Mouse (Mus musculus): ENCODE data around the gene Romo1. TPM values are rescaled to one million over a fixed set of nuclear protein-coding genes. Genes with fewer than 3 reads are reported as not detected.

Gene Romo1
- polyA plus RNA-seq, 1 experiment from 2014 or later: 502 TPM

DNA sequence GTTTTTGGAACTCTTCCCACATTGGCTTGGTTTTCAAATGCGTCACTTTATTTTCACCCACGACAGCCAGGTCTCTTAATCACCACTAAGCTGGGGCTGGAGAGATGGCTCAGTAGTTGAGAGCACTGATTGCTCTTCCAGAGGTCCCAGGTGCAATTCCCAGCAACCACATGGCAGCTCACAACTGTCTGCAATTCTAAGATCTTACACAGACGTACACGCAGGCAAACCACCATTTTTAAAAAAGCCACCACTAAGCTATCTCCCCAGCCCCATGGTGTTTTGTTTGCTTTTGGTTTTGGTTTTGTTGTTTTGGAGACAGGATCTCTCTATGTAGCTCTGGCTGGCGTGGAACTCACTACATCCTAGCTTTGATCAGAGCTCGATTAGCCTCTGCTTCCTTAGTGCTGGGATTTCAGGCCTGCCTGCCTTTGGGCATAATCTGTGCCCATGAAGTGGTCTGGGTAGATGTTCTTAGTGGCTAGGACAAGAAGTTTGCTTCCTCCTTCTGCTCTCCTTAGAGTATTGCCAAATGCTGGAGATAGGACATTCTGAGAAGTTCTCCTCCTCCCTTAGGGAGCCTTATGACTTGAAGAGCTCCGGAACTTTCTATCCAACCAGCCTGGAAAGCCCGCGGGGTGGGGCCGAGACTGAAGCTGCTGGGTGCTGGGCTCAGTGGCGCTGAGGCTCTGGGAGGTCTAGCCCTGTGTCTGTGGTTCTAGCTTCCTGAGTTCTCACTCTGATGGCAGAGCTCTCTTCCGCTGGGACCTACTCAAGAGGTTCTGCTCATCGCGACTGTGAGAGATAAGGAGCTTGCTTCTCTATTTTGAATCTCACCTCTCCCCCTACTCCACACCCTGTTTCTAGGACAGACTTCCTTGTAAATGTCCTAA lies 46.4 kb downstream of the Romo1 start:
- no peak overlapping the region for H3K4me3 ChIP-seq (ENCODE audit: low read depth, low read length)
- H3K4me2 ChIP-seq (ENCODE audit: low read length): no peak overlapping the region
- no peak overlapping the region for H3K27ac ChIP-seq (ENCODE audit: low read depth, low read length)
- ATAC-seq (no peak), DNase-seq (ENCODE audit: low spot score) (no peak)
- no peaks in the 10 kb centered on the region for H3K27me3 ChIP-seq (replicated peaks; ENCODE audit: control insufficient read depth, insufficient read depth, low read length)
- no peaks in the 10 kb centered on the region for H3K4me1 ChIP-seq (ENCODE audit: control insufficient read depth, insufficient read depth, low read length)
- no peaks in the 10 kb centered on the region; the same call in 1 of the 2 replicates for H3K9me3 ChIP-seq (replicated peaks; ENCODE audit: control insufficient read depth, low read length)
- no peak overlapping the region for H3K9ac ChIP-seq (ENCODE audit: low read length)
- no peaks in the 10 kb centered on the region for H3K36me3 ChIP-seq (ENCODE audit: control insufficient read depth, insufficient read depth, low read length)
- WGBS: 87% methylated on average over 14 of the region's 14 CpGs

DNA sequence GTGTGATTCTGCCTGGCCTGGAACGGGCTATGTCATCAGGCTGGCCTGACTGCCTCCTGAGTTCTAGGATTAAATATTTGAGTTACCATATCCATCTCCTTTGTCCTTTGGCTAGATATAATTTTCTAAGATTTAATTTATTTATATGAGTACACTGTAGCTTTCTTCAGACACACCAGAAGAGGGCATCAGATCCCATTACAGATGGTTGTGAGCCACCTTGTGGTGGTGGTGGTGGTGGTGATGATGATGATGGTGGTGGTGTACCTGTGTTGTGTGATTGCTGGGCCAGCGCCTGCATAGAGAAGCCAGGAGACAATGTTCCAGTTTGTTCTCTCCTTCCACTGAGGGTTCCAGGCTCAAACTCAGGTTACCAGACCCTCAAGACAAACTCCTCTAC lies 47.7 kb downstream of the Romo1 start:
- 90% methylated on average over 2 of the region's 2 CpGs for WGBS
- DNase-seq (ENCODE audit: low spot score) (no peak), ATAC-seq (no peak)
- H3K9me3 ChIP-seq (replicated peaks; ENCODE audit: control insufficient read depth, low read length): no peaks in the 10 kb centered on the region; the same call in 1 of the 2 replicates
- H3K4me1 ChIP-seq (ENCODE audit: control insufficient read depth, insufficient read depth, low read length): no peaks in the 10 kb centered on the region
- no peaks in the 10 kb centered on the region for H3K36me3 ChIP-seq (ENCODE audit: control insufficient read depth, insufficient read depth, low read length)
- H3K9ac ChIP-seq (ENCODE audit: low read length): no peak overlapping the region
- no peaks in the 10 kb centered on the region for H3K27me3 ChIP-seq (replicated peaks; ENCODE audit: control insufficient read depth, insufficient read depth, low read length)
- H3K27ac ChIP-seq (ENCODE audit: low read depth, low read length): no peak overlapping the region
- no peak overlapping the region for H3K4me2 ChIP-seq (ENCODE audit: low read length)
- H3K4me3 ChIP-seq (ENCODE audit: low read depth, low read length): no peak overlapping the region

DNA sequence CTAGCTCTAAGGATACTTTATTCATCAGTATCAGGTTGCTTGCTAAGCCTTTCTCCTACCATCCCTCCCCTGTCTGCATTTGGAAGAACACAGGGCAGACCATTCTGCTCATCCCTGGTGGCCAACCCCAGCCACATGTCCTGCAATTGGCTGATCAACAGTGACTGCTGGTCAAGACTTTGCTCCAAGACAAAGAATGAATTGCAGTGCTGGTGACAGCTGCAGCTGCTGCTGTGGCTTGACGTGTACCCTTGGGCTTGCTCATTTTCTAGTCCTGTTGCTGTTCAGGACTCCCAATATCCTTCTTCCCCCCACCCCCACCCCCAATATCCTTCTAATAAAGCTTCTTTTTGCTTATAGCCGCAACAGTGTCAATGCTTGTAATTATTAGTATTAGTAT lies 48.2 kb downstream of the Romo1 start:
- WGBS: 88% methylated on average over 2 of the region's 2 CpGs
- Histone ChIP-seq H3K4me3 (ENCODE audit: low read depth, low read length) (no peak overlapping the region), H3K36me3 (ENCODE audit: control insufficient read depth, insufficient read depth, low read length) (no peaks in the 10 kb centered on the region), H3K27me3 (replicated peaks; ENCODE audit: control insufficient read depth, insufficient read depth, low read length) (no peaks in the 10 kb centered on the region), H3K9ac (ENCODE audit: low read length) (no peak overlapping the region), H3K4me1 (ENCODE audit: control insufficient read depth, insufficient read depth, low read length) (no peaks in the 10 kb centered on the region), H3K9me3 (replicated peaks; ENCODE audit: control insufficient read depth, low read length) (no peaks in the 10 kb centered on the region; the same call in 1 of the 2 replicates), H3K27ac (ENCODE audit: low read depth, low read length) (no peak overlapping the region), H3K4me2 (ENCODE audit: low read length) (no peak overlapping the region)
- no peak for ATAC-seq
- DNase-seq (ENCODE audit: low spot score): no peak

DNA sequence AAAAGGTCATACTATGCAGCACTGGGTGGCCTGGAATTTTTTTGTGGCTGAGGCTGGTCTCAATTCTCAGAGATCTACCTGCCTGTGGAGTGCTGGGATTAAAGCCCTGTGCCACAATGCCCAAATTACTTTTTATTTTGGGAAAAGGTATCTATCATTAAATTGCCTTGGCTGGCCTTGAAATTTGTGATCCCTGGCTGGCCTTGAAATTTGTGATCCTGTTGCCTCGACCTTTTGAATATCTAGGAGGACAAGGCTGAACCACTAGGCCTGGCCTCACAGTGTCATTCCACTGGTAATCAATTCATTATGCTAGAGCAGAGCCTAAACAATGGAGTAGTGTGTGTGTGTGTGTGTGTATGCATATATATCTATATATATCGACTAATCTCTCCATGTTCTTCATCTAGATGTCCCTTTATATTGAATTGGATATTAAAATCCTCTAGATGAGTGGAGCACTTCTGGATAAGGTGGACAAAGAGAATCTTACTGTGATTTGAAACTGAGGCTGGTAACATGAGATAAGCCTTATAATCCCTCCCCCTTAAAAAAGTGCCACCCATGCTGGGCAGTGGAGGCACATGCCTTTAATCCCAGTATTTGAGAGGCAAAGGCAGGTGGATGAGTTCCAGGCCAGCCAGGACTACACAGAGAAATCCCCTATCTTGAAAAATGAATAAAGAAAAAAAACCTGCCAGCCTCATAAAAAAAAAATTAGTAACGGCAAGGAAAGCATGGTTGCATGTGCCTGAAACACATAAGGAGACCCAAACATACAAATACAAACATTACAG lies 49.4 kb downstream of the Romo1 start:
- no peaks in the 10 kb centered on the region for H3K36me3 ChIP-seq (ENCODE audit: control insufficient read depth, insufficient read depth, low read length)
- DNase-seq (ENCODE audit: low spot score): no peak
- WGBS: 82% methylated on average over 3 of the region's 3 CpGs
- ATAC-seq: no peak
- no peak overlapping the region for H3K9ac ChIP-seq (ENCODE audit: low read length)
- no peaks in the 10 kb centered on the region for H3K9me3 ChIP-seq (replicated peaks; ENCODE audit: control insufficient read depth, low read length)
- peaks cover 6% of the 10 kb centered on the region for H3K4me1 ChIP-seq (ENCODE audit: control insufficient read depth, insufficient read depth, low read length)
- H3K27ac ChIP-seq (ENCODE audit: low read depth, low read length): no peak overlapping the region
- H3K27me3 ChIP-seq (replicated peaks; ENCODE audit: control insufficient read depth, insufficient read depth, low read length): no peaks in the 10 kb centered on the region
- no peak overlapping the region for H3K4me3 ChIP-seq (ENCODE audit: low read depth, low read length)
- H3K4me2 ChIP-seq (ENCODE audit: low read length): no peak overlapping the region

- Histone ChIP-seq H3K4me1 (ENCODE audit: control insufficient read depth, insufficient read depth, low read length) (peaks cover 8% of the 10 kb centered on the region), H3K36me3 (ENCODE audit: control insufficient read depth, insufficient read depth, low read length) (no peaks in the 10 kb centered on the region), H3K9me3 (replicated peaks; ENCODE audit: control insufficient read depth, low read length) (no peaks in the 10 kb centered on the region), H3K4me2 (ENCODE audit: low read length) (no peak overlapping the region), H3K27me3 (replicated peaks; ENCODE audit: control insufficient read depth, insufficient read depth, low read length) (no peaks in the 10 kb centered on the region), H3K27ac (ENCODE audit: low read depth, low read length) (no peak overlapping the region), H3K4me3 (ENCODE audit: low read depth, low read length) (no peak overlapping the region), H3K9ac (ENCODE audit: low read length) (no peak overlapping the region)
- ATAC-seq: no peak
- DNase-seq (ENCODE audit: low spot score): no peak
Observed at GRCm38 (mm10) chr2:156194571-156194970, 50.7 kb downstream of the Romo1 start.

Other genes with a start within 250 kb of the Romo1 start
- 67.4 and 83.4 TPM in 2 replicates for gene Uqcc1, start 213.7 kb upstream of the Romo1 start, polyA plus RNA-seq (2014; fragmentation: Nextera tagmentation; extraction: Ambion mirVana)
- not detected in 2 replicates for gene Gm15557, start 203.3 kb upstream of the Romo1 start, polyA plus RNA-seq (2014; fragmentation: Nextera tagmentation; extraction: Ambion mirVana)
- gene Gdf5, start 198.7 kb upstream of the Romo1 start, polyA plus RNA-seq (2014; fragmentation: Nextera tagmentation; extraction: Ambion mirVana): 2.2 and 2.5 TPM in 2 replicates
- gene Cep250, start 187.6 kb upstream of the Romo1 start, polyA plus RNA-seq (2014; fragmentation: Nextera tagmentation; extraction: Ambion mirVana): 7.0 and 9.7 TPM in 2 replicates
- gene 6430550D23Rik, start 136.1 kb upstream of the Romo1 start, polyA plus RNA-seq (2014; fragmentation: Nextera tagmentation; extraction: Ambion mirVana): 0.63 and 1.0 TPM in 2 replicates
- gene Ergic3, start 136.0 kb upstream of the Romo1 start, polyA plus RNA-seq (2014; fragmentation: Nextera tagmentation; extraction: Ambion mirVana): 391 and 444 TPM in 2 replicates
- not detected in 2 replicates for gene Fer1l4, start 91.1 kb upstream of the Romo1 start, polyA plus RNA-seq (2014; fragmentation: Nextera tagmentation; extraction: Ambion mirVana)
- 4.6 and 5.1 TPM in 2 replicates for gene Spag4, start 78.9 kb upstream of the Romo1 start, polyA plus RNA-seq (2014; fragmentation: Nextera tagmentation; extraction: Ambion mirVana)
- gene Cpne1, start 32.1 kb upstream of the Romo1 start, polyA plus RNA-seq (2014; fragmentation: Nextera tagmentation; extraction: Ambion mirVana): 18.5 and 24.9 TPM in 2 replicates
- 30.1 and 33.4 TPM in 2 replicates for gene Rbm12, start 32.1 kb upstream of the Romo1 start, polyA plus RNA-seq (2014; fragmentation: Nextera tagmentation; extraction: Ambion mirVana)
- 10.5 and 16.2 TPM in 2 replicates for gene Gm28036, start 16.9 kb upstream of the Romo1 start, polyA plus RNA-seq (2014; fragmentation: Nextera tagmentation; extraction: Ambion mirVana)
- gene Nfs1, start 147 bp downstream of the Romo1 start, polyA plus RNA-seq (2014; fragmentation: Nextera tagmentation; extraction: Ambion mirVana): 38.0 and 40.4 TPM in 2 replicates
- gene Rbm39, start 36.2 kb downstream of the Romo1 start, polyA plus RNA-seq (2014; fragmentation: Nextera tagmentation; extraction: Ambion mirVana): 502 and 507 TPM in 2 replicates
- 121 and 143 TPM in 2 replicates for gene Phf20, start 52.4 kb downstream of the Romo1 start, polyA plus RNA-seq (2014; fragmentation: Nextera tagmentation; extraction: Ambion mirVana)
- gene Cnbd2, start 168.3 kb downstream of the Romo1 start, polyA plus RNA-seq (2014; fragmentation: Nextera tagmentation; extraction: Ambion mirVana): 4.8 and 4.9 TPM in 2 replicates
- 67.2 and 67.3 TPM in 2 replicates for gene Scand1, start 168.7 kb downstream of the Romo1 start, polyA plus RNA-seq (2014; fragmentation: Nextera tagmentation; extraction: Ambion mirVana)